Mouse (Mus musculus) testis, postnatal 14 days (tissue): ENCODE measurements around the gene Pcif1.
A peak's percentile ranks its signal among the peaks of the same experiment; 100 is the strongest.

Experiments used
- DNase-seq: peaks from one replicate; pipeline ENCODE4 v3.0.0; 2021; ENCODE audit warnings: low spot score

Pcif1 gene

DNA sequence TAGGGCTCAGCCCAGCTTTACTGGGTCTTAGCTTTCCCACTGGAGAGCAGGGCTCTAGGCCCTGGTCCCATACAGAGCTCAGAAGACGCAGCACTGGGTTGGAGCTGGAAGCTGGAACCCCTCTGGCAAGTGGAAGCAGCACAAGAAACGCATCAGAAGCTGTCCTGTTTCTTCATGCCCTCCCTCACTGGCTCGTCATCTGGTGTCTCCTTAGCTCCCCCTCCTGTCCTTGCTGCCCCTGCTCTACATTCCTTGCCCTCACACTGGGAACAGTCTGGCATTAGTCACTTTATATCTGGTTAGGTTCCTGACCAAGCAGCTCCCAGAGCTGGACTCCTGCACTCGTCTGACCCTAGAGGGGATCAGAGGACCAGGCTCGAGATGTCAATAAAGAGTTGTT is 14.9 kb downstream of the Pcif1 start:
- DNase-seq = no peak

- no peak for DNase-seq
These were observed 15.5 kb downstream of the Pcif1 start for GRCm38 (mm10) chr2:164894644-164895043.

DNA sequence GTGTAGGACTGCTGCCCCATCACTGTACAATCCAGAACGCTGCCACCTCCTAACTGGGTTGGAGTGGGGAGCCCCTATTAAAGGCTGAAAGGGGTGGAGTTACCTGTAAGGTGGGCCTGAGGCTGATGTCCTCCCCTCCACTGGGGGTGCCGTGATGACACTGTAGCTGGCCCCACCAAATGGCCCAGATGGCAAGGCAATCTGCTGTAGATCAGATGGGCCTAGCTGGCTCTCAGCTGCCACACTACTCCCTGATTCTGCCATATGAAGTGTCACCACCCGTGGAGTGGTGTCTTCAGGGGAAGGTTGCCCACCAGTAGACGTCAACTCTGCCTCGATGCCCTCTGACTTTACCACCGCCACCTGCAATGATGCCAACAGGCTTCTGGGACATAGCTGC is 16.8 kb downstream of the Pcif1 start:
- DNase-seq = no peak

GRCm38 (mm10) chr2:164898008-164898407 is 18.9 kb downstream of the Pcif1 start:
- no peak for DNase-seq

- DNase-seq = no peak
These were observed 19.9 kb downstream of the Pcif1 start for GRCm38 (mm10) chr2:164899034-164899433.

- DNase-seq = no peak
These were observed 20.8 kb downstream of the Pcif1 start for GRCm38 (mm10) chr2:164899723-164900459.

- DNase-seq = no peak
These were observed 22.3 kb downstream of the Pcif1 start for GRCm38 (mm10) chr2:164901380-164901779.

DNA sequence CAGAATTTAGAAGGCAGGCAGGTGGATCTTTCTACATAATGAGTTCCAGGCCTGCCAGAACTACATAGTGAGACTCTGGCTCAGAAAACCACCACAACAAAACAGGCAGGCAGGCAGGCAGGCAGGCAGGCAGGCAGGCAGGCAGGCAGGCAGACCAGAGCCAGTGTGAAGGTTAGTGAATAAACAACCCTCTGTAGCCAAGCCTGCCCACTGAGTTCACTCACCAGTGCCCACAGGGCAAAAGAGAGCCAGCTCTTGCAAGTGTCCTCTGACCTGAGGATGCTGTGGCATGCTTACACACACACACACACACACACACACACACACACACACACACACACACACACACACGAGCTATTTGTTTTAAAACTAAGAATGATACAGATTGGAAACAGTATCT is 24.4 kb downstream of the Pcif1 start:
- DNase-seq = no peak

DNA sequence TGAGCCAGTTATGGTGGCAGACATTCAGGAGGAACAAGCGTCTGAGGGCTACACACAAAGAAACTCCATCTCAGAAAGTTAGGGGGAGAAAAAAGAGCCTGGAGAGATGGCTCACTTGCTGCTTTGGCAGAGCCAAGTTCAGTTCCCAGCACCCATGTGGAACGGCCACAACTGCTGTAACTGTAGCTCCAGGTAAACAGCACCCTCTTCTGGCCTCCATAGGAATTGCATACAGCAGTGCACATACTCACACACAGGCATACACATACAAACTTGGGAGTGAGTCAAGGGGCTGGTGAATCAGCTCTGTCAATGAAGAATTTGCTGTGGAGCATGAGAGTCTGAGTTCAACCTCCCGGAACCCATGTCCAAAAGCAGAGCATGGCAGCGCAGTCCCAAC is 27.0 kb downstream of the Pcif1 start:
- DNase-seq = no peak

- DNase-seq = no peak
These were observed 28.4 kb downstream of the Pcif1 start for GRCm38 (mm10) chr2:164907511-164907910.

DNA sequence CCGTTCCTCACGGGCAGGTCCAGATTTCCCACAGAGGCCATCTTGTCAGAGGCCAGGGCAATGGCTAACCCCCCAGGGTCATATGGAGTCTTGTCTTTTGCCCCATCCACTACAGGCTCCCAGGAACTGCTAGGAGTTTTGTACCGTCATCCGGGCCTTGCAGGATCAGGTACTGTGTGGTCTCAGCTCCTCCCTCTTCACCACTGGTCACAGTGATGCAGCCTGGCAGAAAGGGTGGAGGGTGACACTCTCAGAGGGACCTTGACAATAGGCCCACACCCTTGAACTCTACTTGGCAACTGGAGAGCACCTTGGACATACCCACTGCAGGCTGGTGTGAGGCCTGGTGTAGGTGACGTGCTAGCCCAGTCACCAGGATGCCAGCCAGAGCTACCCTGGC is 28.9 kb downstream of the Pcif1 start:
- no peak for DNase-seq

GRCm38 (mm10) chr2:164909100-164909499 is 30.0 kb downstream of the Pcif1 start:
- DNase-seq = no peak

DNA sequence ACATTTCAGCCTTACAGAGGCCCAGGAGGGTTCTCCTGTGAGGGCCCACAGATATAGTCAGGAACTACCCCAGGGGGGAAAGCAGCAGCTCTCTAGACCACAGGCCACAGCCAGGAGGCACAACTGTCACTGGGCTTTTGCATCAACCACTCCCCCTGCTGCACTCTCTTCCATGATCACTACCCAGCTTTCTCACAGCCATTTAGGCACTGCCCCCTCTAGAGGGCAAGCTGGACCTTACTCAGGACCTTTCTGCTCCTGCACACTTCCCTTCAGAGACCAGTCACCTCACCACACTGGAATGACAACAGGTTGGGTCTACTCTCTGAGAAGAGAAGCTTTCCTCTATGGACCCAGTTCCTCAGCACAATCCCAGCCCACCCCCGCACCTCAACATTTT is 30.4 kb downstream of the Pcif1 start:
- no peak for DNase-seq

DNA sequence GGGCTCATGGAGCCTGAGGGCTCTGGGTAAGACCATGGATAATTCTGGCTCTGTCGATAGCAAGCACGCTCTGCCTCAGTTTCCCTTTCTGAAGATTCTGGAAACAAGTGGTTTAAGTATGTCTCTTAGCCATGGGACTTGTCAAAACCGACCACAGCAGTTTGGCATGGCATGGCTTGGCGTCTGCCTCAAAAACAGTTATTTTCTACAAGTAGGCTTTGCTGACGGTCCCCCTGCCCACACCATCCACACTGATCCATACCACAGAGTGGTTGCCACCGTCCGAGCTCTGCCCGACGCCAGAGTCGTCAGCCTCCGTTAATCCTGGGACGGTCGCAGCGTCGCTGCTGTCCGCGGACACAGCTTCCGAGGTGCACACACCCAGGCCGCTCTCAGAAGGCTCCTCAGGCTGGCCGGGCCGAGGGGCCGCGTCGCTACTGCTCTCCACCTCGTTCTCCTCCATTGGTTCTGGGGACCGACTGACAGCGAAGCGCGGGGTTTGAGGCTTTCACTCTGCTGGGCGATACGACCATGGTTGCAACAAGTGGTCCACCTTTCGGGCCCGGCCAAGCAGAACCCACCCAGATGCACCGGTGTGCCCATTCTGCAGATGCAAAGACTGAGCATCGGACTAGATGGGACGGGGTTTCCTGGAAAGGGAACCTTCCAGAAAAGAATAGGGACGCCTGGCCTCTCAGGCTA is 31.4 kb downstream of the Pcif1 start:
- DNase-seq = peak; percentile 48

GRCm38 (mm10) chr2:164911086-164912048 is 32.3 kb downstream of the Pcif1 start, which contains the start of gene Zfp335:
Gene Zfp335 (minus strand): TSS chr2:164911757.
- peak; percentile 95 for DNase-seq

DNA sequence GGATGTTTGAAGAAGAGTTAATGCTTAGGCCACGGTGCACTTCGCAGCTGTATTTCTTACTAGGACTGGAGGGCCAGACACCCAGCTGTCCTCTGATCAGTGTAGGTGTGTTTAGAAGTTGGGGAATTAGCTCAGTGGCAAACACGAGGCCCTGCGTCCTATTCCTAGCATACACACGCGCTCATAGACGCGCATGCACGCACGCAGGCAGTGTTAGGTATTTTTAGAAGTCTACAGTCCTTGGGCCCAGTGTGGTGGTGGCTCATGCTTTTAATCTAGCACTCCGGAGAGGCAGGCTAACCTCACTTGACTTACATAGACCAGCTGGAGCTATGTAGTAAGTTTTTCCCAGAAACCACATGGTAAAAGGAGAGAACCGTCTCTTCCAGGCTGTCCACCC is 33.0 kb downstream of the Pcif1 start:
- peak; percentile 51 for DNase-seq

DNA sequence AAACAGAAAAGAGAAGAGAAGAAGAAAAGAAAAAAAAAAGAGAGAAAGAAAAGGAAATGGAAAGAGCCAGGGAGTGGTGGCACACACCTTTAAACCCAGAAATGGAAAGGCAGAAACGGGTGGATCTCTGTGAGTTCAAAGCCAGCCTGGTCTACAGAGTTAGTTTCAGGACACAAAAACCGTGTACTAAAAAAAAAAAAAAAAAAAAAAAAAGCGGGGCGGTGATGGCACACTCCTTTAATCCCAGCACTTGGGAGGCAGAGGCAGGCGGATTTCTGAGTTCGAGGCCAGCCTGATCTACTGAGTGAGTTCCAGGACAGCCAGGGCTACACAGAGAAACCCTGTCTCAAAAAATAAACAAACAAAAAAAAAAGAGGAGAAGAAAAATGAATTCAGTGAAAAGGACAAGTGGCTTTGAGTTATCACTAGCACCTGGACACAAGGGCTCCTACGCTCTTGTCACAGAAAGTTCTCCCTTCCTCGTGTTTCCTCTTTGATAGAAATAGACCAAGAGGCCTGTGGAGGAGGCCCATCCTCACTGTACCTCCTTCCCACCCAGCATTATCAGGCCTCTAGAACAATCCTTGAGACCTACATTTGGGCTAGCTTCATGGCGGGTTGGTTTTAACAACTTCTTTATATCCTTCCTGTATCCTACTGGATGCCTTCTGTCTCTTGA is 33.8 kb downstream of the Pcif1 start:
- DNase-seq = no peak

GRCm38 (mm10) chr2:164913428-164913786 is 34.3 kb downstream of the Pcif1 start:
- no peak for DNase-seq

- DNase-seq = no peak
These were observed 37.7 kb downstream of the Pcif1 start for GRCm38 (mm10) chr2:164916820-164917219.

DNA sequence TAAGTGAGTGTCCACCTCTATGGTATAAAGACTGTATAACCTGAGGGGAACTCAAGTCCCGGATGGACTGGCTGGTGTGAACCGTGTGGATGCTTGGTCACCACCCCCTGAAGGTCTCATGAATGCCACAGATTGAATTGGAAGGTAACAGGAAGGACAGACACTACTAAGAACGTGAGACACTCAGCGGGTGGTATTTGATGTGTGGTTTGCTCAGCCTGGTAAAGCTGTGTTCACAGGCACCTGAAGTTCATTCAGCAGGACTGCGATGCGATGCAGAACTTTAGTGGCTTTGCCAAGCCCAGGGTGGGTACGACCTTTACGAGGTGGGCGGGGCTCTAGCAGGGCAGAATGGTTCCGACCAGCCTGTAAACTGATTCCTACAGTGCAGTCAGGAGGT is 38.3 kb downstream of the Pcif1 start:
- no peak for DNase-seq

DNA sequence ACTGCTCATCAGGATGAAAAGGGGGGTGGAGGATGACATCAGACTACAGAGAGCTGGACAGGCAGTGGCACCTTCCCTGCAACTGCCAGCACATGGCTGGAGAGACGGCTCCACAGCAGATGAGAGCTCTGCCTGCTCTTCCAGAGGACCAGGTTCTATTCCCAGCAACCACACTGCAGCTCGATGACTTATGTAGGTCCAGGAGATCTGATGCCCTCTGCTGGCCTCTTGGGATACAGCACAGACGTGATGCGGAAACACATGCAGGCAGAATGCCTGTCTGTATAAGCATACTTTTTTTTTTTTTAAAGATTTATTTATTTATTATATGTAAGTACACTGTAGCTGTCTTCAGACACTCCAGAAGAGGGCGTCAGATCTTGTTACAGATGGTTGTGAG is 39.2 kb downstream of the Pcif1 start:
- no peak for DNase-seq

DNA sequence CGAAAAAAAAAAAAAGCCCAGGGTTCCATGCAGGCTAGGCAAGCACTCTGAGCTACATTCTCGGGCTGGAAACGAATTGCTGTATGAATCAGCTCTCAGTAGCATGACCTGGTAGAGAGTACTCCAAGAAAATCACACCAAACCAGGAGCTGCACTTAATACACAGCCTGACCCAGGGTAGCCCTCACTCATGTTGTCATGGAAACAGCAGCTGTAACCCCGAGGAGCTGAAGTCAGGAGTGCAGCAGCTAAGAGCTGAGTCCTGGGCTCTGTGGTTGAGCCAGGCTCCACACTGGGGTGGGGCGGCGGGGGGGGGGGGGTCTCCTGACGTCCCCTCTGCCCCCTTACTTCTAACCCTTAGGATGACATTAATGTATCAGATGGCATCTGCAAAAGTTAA is 42.9 kb downstream of the Pcif1 start:
- no peak for DNase-seq
